Mouse (Mus musculus): ENCODE data around the gene Hltf.

- TF ChIP-seq CTCF (IDR thresholded peaks at IDR 0.05; ENCODE audit: low read depth, low read length), result no peak
- TF ChIP-seq POLR2A (IDR thresholded peaks at IDR 0.05; ENCODE audit: extremely low read depth, insufficient read depth, low read length), result no peak
These were observed 73.7 kb downstream of the Hltf start for GRCm38 (mm10) chr3:20131350-20131720.
